Mouse (Mus musculus) megakaryocyte, adult 5-6 weeks (primary cell): ENCODE measurements around the gene Mob3c. TPM values are rescaled to one million over a fixed set of nuclear protein-coding genes. Genes with fewer than 3 reads are reported as not detected.

ENCODE experiments used
- ATAC-seq: 2 replicates; pipeline ENCODE4 v1.8.0; 2016; ENCODE audit warnings: mild to moderate bottlenecking, inconsistent platforms; ENCODE audit not compliant: poor library complexity, severe bottlenecking
- total RNA-seq, 2 experiments: library from RNA; stranded (forward) in 1 of 2; stranded (reverse) in 1 of 2; fragments of 153-499, 151-499 nt in 1 of 2; fragments of 221-1000, 200-1000 nt in 1 of 2; gene quantifications; 2 replicates each; pipeline versions ENCODE4 v1.2.3 to v1.2.4; 2015 to 2017

The Mob3c gene
- total RNA-seq (2015) = 6.2 and 8.3 TPM in 2 replicates
- 9.6 and 10.2 TPM in 2 replicates for total RNA-seq (2017)

DNA sequence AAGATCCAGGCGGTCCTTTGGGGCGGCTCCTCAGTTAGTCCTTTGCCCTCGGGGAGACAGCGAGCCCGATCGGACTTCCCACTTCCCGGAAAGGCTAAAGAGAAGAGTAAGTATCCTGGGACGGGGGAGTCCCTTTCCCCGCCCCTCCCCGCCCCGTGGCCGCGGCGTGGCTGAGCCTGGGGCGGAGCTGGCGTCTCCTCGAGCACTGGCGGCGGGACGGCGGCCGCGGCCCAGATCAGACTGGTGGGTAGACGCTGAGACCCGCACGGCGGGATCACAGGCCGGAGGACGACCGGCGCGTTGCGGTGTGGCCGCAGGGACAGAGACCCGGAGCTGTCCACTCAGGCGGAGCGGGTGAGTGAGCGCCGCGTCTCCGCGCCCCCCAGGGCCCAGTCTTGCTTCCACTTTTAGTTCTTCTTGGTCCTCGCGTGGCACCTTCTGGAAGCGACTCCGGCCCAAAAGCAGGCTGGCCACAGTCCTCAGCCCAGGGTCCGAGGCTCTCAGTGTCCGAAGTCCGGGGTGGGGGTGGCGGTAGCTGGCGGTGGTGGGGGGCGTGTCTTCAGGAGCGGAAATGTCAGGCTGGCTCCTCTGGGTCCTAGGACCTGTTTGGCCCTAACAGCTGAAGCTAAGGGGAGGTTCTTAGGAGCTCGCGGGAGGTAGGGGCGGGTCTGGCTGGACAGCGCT is at the start of gene Mob3c:
TSS of gene Mob3c (plus strand) at position 205 of the 684 bp plus-strand sequence.
- ATAC-seq = peak; percentile 80

DNA sequence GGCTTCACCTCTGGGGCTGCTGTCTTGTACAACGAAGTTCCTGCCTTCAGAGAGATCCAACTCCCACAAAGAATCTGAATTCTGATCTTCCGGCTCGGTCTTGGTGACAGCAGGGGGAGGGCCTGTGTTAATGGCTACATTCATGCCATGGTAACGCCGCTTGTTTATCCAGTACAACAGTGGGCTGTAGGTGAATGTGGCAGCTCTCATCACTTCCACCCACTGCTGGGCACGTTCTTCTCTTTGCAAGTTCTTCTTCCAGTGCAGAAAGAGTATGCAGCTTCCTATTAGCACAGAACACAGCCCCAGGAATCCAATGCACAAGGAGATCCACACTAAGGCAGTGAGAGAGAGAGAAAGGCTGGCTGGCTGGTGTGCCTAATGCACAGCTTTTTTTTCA is 47.6 kb upstream of the Mob3c start:
- ATAC-seq = no peak

DNA sequence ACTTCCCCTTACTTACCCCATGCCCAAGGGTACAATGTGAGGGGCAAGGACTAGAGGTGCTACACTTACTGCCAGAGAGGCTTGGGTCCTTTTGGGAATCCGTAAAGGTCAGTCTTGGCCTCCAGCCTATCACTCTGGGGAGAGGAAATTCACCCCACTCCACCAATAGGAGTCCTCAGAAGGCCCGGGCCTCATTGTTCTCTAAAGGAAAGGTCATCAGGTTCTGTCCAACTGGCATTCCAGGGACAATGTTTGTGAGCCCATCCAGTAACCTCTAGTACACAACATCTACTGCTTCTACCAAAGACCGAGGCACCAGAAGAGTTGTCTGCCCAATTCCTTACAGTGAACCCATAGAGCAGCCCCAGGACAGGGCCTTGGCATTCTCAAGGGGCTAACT is 47.0 kb upstream of the Mob3c start, which contains the start of gene Tex38:
TSS of gene Tex38 (minus strand) at position 101 of the 400 bp plus-strand sequence.
- ATAC-seq = no peak

DNA sequence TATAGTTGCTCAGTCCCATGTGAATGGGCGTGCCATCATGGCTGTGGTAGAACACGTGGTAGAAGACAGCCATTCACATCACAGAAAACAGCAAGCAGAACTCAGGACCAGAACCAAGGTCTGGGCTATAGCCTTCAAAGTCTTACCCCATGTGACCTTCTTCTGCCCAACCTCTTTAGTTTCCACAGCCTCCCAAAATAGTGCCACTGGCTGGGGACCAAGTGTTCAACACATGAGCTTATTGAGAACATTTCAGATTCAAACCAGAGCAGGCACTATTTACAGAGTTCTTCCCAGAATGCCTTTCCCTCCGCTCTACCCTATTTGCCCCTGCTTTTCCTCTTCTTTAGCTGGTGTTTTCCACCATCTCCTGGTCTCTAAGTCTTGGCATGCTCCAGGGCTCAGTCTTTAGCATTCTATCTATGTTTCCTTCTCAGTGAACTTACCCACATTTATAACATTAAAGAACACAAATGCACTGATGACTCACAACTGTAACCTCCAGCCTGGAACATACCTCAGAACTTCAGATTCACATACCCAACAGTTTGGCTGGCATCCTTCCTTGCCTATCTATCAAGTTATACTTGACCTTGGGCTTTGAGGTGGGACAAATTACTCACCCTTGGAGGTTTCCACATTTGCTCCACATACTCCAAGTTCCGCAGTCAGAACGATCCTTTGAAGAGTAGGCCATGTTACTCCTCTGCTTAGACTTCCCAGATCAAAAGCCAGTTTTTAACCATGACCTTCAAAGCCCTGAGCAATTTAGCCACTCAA is 45.7 kb upstream of the Mob3c start:
- ATAC-seq = no peak

DNA sequence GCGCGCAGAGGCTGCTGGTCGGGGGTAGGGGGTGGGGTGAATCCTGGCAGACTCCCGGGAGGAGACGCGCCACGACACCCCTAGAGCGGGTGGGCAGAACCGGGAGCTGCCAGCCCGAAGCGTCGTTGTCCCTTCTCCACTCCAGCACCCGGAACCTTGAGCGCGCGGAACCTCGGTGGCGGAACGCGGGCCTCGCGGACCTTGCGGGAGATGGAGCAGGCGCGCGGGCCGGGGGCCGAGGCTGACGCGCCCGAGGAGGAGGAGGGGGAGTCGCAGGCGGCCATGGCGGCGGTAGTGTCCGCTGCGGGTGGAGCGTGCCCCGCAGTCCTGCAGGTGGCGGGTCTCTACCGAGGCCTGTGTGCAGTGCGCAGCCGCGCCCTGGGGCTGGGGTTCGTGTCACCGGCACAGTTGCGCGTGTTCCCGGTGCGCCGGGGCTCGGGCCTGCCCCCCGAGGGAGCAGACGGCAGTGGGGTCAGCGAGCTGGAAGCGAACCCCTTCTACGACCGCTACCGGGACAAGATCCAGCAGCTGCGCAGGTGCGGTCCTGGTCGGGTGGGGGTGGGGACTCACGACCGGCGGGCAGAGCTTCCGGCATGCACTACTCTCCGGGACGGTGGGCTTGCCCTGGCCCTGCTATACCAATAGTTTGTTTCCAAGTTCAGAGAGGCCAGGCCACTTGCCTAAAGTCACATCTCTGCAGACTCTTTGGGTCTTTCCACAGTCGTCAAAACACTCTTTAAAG is 43.0 kb upstream of the Mob3c start, which contains the start of gene Atpaf1:
TSS of gene Atpaf1 (plus strand) at position 44 of the 742 bp plus-strand sequence.
- peak; percentile 89 for ATAC-seq

DNA sequence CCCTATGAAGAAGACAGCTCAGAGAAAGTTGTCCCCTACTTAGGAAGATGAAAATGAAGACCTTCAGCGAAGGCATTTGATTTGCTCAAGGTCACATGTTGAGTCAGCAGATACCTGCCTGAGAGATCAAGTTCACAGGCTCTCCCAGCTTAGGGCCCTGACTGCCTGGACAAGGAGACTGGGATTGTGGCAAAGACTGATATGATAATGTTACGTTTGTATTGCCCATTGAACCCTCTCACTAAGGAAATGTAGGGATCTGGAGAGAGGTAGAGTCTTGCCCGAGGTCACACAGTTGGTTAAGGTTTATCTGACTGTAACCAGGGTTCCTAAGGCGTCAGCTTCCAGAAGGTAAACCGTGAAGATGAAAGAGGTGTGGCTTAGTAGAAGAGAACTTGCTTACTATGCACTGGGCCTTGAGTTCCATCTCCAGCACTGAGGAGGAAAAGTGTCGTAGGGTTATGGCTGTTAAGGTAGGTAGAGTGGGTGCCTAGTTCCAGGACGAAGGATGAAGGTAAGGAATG is 42.3 kb upstream of the Mob3c start:
- no peak for ATAC-seq

DNA sequence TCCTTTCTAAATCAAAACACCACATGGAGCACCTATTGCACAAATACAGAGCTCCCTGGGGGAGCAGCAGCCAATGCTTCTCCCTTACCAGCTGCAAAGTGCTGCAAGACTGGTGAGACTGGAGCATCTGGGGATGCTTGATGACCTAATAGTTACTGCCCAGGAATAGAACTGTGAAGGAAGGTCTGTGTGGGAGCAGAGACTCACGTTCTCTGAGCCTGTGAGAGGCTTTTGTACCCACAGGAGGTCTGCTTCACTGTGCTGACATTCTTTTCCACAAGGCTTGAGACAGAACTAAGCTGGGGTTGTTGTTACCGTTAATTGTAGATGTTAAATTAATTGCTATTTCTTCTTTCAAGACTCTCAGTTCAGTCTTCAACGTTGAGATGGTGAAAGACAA is 37.0 kb upstream of the Mob3c start:
- ATAC-seq = no peak

DNA sequence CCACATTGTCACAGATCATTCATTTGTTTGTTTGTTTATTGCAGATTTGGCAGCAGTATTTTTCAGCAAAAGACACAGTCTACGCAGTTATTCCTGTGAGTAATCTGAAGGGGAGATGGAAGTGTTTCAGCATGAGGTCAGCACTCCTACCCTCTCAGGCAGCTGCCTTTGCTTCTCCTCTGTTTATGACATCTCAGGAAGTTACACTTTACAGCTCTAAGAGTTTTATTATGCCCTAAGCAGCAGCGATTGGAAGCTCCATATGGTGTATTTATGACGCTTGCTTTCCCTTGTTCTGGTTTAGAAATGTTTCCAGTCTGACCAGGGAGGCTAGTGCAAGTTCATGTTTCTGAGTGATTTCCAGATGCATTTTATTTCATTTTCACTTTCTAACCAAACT is 32.5 kb upstream of the Mob3c start:
- no peak for ATAC-seq

DNA sequence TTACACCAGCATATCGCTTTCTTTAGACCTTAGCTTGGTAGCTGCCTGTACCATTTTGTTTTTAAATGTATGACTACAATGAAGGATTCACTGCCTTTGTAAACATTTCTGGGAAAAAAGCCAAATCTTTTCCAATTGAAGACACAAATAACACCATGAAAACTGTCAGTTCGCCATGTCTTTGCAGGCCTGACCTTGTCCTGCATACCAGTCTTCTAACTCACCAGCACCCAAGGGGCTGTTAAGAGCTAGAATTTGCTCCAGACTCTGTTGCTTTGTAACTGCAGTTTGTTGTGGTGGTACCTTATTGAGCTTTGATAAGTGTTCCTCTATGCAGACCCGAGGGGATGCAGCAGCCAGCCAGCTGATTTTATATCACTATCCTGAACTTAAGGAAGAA is 27.9 kb upstream of the Mob3c start:
- no peak for ATAC-seq

DNA sequence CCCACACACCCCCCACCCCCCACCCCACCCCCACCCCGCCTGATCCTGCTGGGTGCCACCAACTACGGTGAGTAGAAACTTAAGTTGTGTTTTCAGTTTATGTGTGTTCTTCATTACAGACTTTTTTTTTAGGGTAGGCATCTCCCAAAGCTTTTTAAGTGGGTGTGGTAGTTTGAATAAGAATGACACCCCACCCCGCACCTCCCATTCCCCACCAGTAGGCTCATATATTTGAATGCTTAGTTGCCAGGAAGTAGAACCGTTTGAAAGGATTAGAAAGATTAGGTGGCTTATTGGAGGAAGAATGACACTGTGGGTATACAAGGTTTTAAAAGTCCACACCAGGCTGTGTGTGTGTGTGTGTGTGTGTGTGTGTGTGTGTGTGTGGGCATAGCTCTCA is 15.6 kb upstream of the Mob3c start:
- ATAC-seq = no peak

DNA sequence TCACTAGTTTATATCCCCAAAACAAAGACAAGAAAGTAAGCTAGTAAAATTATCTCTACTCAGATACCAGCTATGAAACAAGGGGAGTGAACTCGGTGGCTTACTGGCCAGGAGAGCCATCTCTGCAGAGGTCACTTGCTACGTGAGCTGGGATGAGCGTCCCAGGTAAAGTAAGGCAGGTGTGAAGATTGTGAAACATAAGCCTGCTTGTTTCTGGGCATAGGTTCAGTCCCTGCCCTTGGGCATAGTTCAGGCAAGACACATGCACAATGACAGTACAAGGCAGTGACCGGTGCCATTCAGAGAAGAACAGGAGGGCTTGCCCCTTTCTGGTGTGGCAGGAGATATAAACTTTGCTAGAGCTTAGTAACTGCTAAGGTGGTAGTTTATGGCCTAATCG is 12.3 kb upstream of the Mob3c start:
- no peak for ATAC-seq

DNA sequence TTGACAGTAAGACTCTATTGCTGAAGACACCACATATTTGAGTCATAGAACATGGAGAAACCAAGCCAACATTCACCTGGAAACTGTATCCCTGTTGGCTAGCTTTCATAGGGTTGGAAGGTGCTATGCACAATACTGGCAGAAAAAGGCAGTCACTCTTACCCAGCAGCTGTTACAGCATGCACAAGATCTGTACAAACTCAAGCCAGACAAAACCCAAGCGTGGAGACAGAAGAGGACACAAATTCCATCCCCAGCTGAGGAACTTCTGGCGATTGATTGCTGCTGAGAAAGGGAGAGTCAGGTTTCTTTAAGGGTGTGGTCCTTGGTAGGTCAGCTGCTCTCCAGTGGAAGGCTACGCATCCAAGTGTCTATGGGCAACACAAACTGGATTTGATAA is 7.7 kb upstream of the Mob3c start:
- no peak for ATAC-seq

DNA sequence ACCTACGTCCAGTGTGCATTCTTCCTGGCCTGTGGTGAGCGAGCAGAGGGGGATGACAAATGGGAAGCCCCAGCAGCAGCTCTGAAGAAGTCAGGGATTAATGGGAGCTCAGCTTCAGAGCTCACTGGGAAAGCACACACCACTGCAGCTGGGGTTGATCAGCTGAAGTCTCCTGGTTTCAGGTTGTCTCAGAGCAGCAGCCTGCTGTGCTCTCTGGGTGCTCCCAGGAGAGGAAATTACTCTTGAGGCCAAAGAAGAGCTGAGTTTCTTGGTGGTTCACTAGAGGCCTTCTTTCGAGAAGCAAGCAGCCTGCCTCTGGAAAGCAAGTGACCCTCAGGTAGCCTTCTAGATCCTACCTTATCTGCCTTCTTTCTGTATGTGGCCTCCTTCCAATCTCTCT is 6.9 kb upstream of the Mob3c start:
- ATAC-seq = no peak

DNA sequence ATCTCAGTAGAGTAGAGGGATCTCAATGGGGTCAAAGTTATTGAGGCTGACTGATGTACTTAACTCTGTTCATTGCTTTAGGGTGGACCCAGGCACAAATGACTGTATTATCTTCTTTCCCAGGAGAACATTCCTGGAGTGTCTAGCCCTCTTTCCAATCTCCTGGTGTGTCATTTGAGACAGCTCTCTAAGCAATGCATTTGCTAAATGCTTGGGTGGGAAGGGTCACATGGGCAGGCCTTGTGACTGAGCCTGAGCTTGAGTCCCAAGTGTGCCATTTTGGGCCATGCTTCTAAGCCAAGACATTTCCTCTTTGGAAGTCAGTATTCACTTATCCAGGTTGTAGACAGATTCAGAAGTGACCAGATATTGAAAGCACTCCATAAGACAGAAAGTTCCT is 6.5 kb upstream of the Mob3c start:
- ATAC-seq = no peak

DNA sequence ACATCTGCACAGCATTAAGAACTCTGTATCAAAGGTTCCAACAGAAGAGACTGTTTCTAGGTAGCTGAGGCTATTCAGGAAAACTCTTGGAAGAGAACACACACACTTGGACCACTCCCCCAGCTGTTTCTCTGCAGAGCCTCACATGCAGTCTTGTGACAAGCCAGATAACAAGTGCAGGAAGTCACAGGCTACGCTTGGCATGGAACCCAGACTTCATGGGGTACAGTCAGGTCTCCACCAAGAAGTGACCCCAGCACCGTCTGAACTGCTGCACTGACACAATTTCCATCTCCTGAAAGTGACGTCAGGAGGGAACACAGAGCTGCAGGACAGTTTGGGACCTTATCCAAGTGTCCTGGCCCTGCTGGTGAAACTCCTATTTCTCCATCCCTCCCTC is 6.0 kb upstream of the Mob3c start:
- ATAC-seq = no peak

DNA sequence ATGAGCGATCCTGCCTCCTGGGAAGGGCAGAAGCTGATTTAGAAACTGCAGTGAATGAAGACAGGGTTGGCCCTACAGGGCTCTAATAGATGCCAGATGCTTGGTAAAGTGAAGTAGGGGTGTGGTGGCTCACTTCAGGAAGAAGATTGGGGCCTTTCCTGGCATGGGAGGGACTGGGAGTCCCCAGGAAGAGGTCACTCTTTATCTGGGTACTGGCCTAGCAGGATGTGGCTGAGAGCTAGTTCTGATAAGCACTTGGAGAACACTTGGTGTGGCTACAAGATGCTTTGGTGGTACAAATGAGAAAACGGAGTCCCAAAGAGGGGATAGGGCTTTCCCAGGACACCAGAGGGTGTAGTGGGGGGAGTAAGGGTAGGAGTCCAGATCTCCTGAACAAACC is 3.7 kb upstream of the Mob3c start:
- no peak for ATAC-seq

DNA sequence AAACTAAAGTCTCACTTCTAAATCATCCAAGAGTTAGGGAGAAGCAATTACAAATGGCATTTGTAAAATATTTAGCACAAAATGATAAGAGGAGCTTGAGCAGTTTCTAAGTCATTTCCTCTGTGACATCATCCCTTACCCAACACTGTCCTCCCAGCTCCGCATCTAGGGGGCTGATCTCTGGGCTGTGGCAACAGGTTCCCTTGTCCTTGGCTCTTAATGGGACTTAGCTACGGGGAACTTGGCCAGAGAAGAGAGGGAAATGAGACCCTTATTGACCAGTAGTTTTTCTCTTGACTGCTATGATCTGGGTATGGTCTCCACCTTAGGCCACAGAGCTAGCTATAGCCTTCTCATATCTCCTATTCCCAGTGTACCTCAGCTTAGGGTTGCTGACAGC is 2.6 kb upstream of the Mob3c start:
- ATAC-seq = peak; percentile 49

DNA sequence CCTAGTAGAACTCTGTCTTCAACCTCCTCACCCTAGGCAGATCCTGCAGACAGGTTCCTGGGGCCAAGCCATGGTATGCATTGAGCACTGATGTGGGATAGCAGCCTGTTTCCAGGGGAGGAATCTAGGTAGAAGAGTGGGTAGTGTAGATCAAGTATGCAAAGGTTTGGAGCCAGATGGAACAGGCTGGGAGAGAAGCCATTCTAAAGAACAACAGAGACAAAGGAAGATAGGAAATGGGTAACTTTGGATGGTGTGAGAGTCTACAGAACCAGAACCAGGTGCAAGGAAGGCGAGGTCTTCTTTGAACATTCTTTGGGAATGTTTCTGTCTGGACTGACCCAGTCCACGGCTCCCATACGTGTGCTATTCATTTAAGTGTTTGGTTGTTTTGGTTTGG is 826 bp upstream of the Mob3c start:
- ATAC-seq = no peak

DNA sequence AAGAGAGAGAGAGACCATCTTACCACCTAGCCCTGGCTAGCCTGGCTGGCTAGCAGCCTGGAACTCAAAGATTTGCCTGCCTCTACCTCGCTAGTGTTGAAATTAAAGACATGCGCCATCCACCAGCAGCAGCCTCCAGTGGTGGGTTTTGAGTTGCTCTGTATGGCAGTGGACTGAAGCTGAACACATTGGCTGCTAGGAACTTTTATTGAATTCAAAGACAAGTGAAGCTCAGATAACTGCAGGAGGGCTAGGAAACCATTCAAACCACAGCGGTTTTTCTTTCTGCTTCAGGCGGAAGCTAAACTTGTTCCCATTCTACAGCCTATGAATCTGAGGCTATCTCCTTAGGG is 381 bp upstream of the Mob3c start:
- ATAC-seq = peak; percentile 1; the same call in 1 of the 2 replicates

DNA sequence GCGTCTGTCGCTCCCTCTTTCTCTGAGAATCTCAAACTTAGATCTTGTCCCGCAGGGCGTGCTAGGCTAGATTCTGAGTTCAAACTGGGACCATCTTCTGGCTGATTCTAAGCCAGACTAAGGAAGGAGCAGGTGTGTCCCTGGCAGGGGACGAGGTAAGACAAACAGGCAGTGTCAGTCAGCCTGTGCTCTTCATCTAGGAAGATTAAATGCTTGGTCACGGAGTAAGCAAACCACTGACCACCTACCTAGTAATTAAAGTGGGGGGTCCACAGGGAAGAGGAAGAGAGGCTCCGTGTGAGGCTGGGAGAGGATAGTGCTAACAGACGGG is 645 bp downstream of the Mob3c start:
- ATAC-seq = peak; percentile 3; the same call in 1 of the 2 replicates

DNA sequence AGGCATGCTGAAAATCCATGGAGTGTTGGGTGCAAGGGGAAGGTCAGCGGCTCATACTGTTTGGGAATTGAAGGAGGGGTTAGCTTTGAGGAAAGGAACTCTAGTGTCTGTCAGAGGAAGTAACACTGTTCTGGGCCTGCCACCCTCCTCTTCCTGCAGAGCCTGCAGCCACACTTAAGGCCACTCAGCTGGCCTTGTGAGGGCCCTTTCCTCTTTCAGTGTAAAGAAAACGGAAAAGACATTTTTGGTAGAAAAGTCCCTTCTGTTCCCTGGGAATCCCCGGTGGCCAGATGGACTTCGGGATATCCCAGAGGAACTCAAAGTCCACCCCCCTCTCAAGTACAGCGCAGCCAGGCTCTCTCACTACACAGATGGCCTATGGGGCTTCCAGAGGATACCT is 2.6 kb downstream of the Mob3c start:
- no peak for ATAC-seq

DNA sequence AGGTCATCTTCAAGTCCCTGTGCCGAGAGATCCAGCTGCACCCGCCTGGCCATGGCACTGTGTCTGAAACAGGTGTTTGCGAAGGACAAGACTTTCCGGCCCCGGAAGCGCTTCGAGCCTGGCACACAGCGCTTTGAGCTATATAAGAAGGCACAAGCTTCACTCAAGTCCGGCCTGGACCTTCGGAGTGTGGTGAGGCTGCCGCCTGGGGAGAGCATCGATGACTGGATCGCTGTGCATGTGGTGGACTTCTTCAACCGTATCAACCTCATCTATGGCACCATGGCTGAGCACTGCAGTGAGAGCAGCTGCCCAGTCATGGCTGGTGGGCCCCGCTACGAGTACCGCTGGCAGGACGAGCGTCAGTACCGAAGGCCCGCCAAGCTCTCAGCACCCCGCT is 3.3 kb downstream of the Mob3c start:
- no peak for ATAC-seq
